Mouse (Mus musculus) CH12.LX (cell line): ENCODE results near the gene Znhit2. TPM values are rescaled to one million over a fixed set of nuclear protein-coding genes. Genes with fewer than 3 reads are reported as not detected.

Source experiments
- DNase-seq: peaks from one replicate; pipeline ENCODE4 v3.0.0-alpha.2; 2013; ENCODE audit errors: extremely low read depth
- H3K27ac ChIP-seq: 2 replicates; pipeline ENCODE4 v1.5.1; 2012; ENCODE audit warnings: low read depth, mild to moderate bottlenecking, control low read depth, moderate library complexity; ENCODE audit not compliant: insufficient read depth
- H3K27me3 ChIP-seq: replicated peaks from 2 replicates; pipeline ENCODE3; 2012; ENCODE audit warnings: inconsistent platforms
- H3K36me3 ChIP-seq, 2 experiments: replicated peaks in 1 of 2; 2 replicates each; pipeline versions ENCODE3 to v1.6.1; 2012; ENCODE audit warnings: inconsistent platforms in 1 of 2, low read length in 1 of 2, mild to moderate bottlenecking in 1 of 2, mixed read lengths in 1 of 2, moderate library complexity in 1 of 2; ENCODE audit not compliant: control insufficient read depth in 1 of 2, insufficient read depth in 1 of 2
- H3K4me1 ChIP-seq, 2 experiments: 2 replicates each; pipeline ENCODE4 v1.6.1; 2012; ENCODE audit warnings: inconsistent platforms in 1 of 2, moderate library complexity in 1 of 2; ENCODE audit not compliant: insufficient read depth in 2 of 2, control insufficient read depth in 1 of 2
- H3K4me2 ChIP-seq: 2 replicates; pipeline ENCODE4 v1.6.1; 2012; ENCODE audit warnings: low read depth, mild to moderate bottlenecking, control low read depth; ENCODE audit not compliant: poor library complexity, insufficient read depth, severe bottlenecking
- H3K4me3 ChIP-seq, 3 experiments: fragments of 150-350 bp in 1 of 3; sonication (generic) in 1 of 3; replicated peaks in 1 of 3; 2 replicates each; pipeline versions ENCODE3 to v1.5.1; 2011 to 2012; ENCODE audit warnings: low read depth in 2 of 3, low read length in 2 of 3, mild to moderate bottlenecking in 2 of 3, moderate library complexity in 2 of 3, control low read depth in 1 of 3, improper control_type of control experiment in 1 of 3, inconsistent platforms in 1 of 3, mixed read lengths in 1 of 3; ENCODE audit not compliant: poor library complexity in 1 of 3
- H3K79me2 ChIP-seq: replicated peaks from 2 replicates; pipeline ENCODE4 v1.6.1; 2012; ENCODE audit warnings: mild to moderate bottlenecking, moderate library complexity; ENCODE audit not compliant: control insufficient read depth, poor library complexity, insufficient read depth, severe bottlenecking; ENCODE audit errors: extremely low read depth
- H3K9ac ChIP-seq: 2 replicates; pipeline ENCODE4 v1.6.1; 2012; ENCODE audit warnings: low read depth, mild to moderate bottlenecking, control low read depth, moderate library complexity; ENCODE audit not compliant: insufficient read depth
- H3K9me3 ChIP-seq: replicated peaks from 2 replicates; pipeline ENCODE3; 2012; ENCODE audit warnings: low read length, inconsistent platforms, mixed read lengths
- BHLHE40 ChIP-seq: IDR thresholded peaks from 2 replicates; pipeline ENCODE4 v1.6.1; 2011; ENCODE audit warnings: mild to moderate bottlenecking, low read depth, low read length, improper control_type of control experiment
- CHD1 ChIP-seq: IDR thresholded peaks from 2 replicates; pipeline ENCODE4 v1.6.1; 2012; ENCODE audit warnings: low read depth, low read length, improper control_type of control experiment, inconsistent platforms
- CHD2 ChIP-seq: IDR thresholded peaks from 2 replicates; pipeline ENCODE4 v1.6.1; 2011; ENCODE audit warnings: low read length, improper control_type of control experiment
- CTCF ChIP-seq, 2 experiments: IDR thresholded peaks in 1 of 2; conservative IDR thresholded peaks in 1 of 2; 2 replicates each; pipeline ENCODE4 v1.5.1; 2011 to 2012; ENCODE audit warnings: low read depth in 2 of 2, low read length in 2 of 2, improper control_type of control experiment in 1 of 2, inconsistent platforms in 1 of 2, mild to moderate bottlenecking in 1 of 2, moderate library complexity in 1 of 2
- E2F4 ChIP-seq: IDR thresholded peaks from 2 replicates; pipeline ENCODE4 v1.6.1; 2011; ENCODE audit warnings: low read depth, low read length, improper control_type of control experiment; ENCODE audit not compliant: insufficient replicate concordance
- EP300 ChIP-seq: IDR thresholded peaks from 2 replicates; pipeline ENCODE4 v1.6.1; 2011; ENCODE audit warnings: low read length, improper control_type of control experiment
- ETS1 ChIP-seq: conservative IDR thresholded peaks from 2 replicates; pipeline ENCODE4 v1.6.1; 2012; ENCODE audit warnings: low read depth, mild to moderate bottlenecking, inconsistent platforms, low read length, improper control_type of control experiment, moderate library complexity
- HCFC1 ChIP-seq: IDR thresholded peaks from 2 replicates; pipeline ENCODE4 v1.6.1; 2012; ENCODE audit warnings: low read depth, mild to moderate bottlenecking, inconsistent platforms, low read length, improper control_type of control experiment
- IRF4 ChIP-seq: IDR thresholded peaks from 2 replicates; pipeline ENCODE4 v1.6.1; 2014; ENCODE audit warnings: low read depth, mild to moderate bottlenecking, inconsistent platforms, low read length, improper control_type of control experiment
- JUND ChIP-seq: conservative IDR thresholded peaks from 2 replicates; pipeline ENCODE4 v1.6.1; 2011; ENCODE audit warnings: low read depth, low read length, improper control_type of control experiment
- KAT2A ChIP-seq: IDR thresholded peaks from 2 replicates; pipeline ENCODE4 v1.6.1; 2012; ENCODE audit warnings: low read length, improper control_type of control experiment, inconsistent platforms; ENCODE audit not compliant: insufficient replicate concordance
- MAFK ChIP-seq: IDR thresholded peaks from 2 replicates; pipeline ENCODE4 v1.6.1; 2011; ENCODE audit warnings: low read length, improper control_type of control experiment; ENCODE audit not compliant: insufficient replicate concordance
- MAZ ChIP-seq: IDR thresholded peaks from 2 replicates; pipeline ENCODE4 v1.6.1; 2012; ENCODE audit warnings: low read depth, mild to moderate bottlenecking, inconsistent platforms, low read length, improper control_type of control experiment, moderate library complexity
- MEF2A ChIP-seq: IDR thresholded peaks from 2 replicates; pipeline ENCODE4 v1.6.1; 2014; ENCODE audit warnings: low read depth, mild to moderate bottlenecking, inconsistent platforms, low read length, improper control_type of control experiment, borderline replicate concordance
- MYC ChIP-seq: IDR thresholded peaks from 2 replicates; pipeline ENCODE4 v1.6.1; 2011; ENCODE audit warnings: low read depth, mild to moderate bottlenecking, improper control_type of control experiment, low read length
- NRF1 ChIP-seq: IDR thresholded peaks from 2 replicates; pipeline ENCODE4 v1.6.1; 2014; ENCODE audit warnings: low read depth, mild to moderate bottlenecking, inconsistent platforms, low read length, improper control_type of control experiment, moderate library complexity
- RAD21 ChIP-seq: IDR thresholded peaks from 2 replicates; pipeline ENCODE4 v1.6.1; 2011; ENCODE audit warnings: low read depth, mild to moderate bottlenecking, low read length, improper control_type of control experiment, moderate library complexity
- RCOR1 ChIP-seq: conservative IDR thresholded peaks from 2 replicates; pipeline ENCODE4 v1.6.1; 2012; ENCODE audit warnings: low read depth, mild to moderate bottlenecking, inconsistent platforms, low read length, improper control_type of control experiment
- SMC3 ChIP-seq: IDR thresholded peaks from 2 replicates; pipeline ENCODE4 v1.6.1; 2011; ENCODE audit warnings: low read depth, low read length, improper control_type of control experiment
- UBTF ChIP-seq: IDR thresholded peaks from 2 replicates; pipeline ENCODE4 v1.6.1; 2012; ENCODE audit warnings: low read depth, mild to moderate bottlenecking, inconsistent platforms, low read length, improper control_type of control experiment, moderate library complexity
- ZNF384 ChIP-seq: IDR thresholded peaks from 2 replicates; pipeline ENCODE4 v1.6.1; 2012; ENCODE audit warnings: low read depth, low read length, improper control_type of control experiment, inconsistent platforms
- dilution Hi-C: fragments of 300-500 bp; cut with MboI; formaldehyde crosslinking; loops from 2 replicates; pipeline ENCODE4 v1.14.3; 2020; ENCODE audit warnings: low sequenced_read_pairs; ENCODE audit not compliant: extremely low pct_unique_long_range_greater_than_20kb, extremely low pct_ligation_motif_present
- in situ Hi-C: fragments of 300-500 bp; cut with MboI; formaldehyde crosslinking; loops from 3 replicates; pipeline ENCODE4 v1.14.3; 2019; ENCODE audit warnings: low sequenced_read_pairs, low pct_ligation_motif_present, low pct_unique_long_range_greater_than_20kb, mixed read lengths
- polyA plus RNA-seq: library from polyadenylated mRNA; unstranded; fragments of >175 nt; gene quantifications from 2 replicates; pipeline ENCODE4 v1.2.1, GENCODE M21; 2012; ENCODE audit warnings: low read depth; ENCODE audit not compliant: insufficient read length
- total RNA-seq, 2 experiments: library from RNA; depleted of rRNA; stranded (reverse); fragments of 300-350 nt in 1 of 2; fragments of >200 nt in 1 of 2; gene quantifications; 2 replicates each; pipeline ENCODE4 v1.2.3; 2012 to 2014

The Znhit2 gene
- total and polyA plus RNA-seq, 3 experiments: 20.1 to 29.2 (median 22.6) TPM

DNA sequence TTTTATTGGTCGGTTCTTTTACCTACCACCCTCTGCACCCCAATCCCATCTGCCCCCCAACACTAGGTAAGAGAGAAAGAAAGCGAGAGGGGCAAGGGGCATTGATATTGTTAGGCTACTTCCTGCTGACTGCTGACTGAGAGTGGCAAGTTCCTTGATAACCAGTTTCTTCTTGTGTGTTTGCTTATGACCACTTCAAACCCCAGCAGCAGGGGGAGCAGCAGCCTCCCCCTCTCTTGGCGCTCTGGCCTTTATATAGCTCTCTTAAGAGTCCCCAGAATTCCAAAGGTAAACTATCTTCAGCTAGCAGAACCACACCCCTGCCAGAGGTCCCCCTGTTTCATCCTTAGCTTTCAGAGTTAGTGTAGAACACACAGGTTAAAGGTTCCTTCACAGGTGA is 40.7 kb upstream of the Znhit2 start:
- H3K27me3 ChIP-seq: peaks cover 2% of the 10 kb centered on the region
- H3K9me3 ChIP-seq: no peaks in the 10 kb centered on the region
- H3K4me3 ChIP-seq: no peak overlapping the region
- TF ChIP-seq EP300 (no peak), SMC3 (peak; percentile 40), CTCF (conservative IDR thresholded peaks at IDR 0.05 in 1 of 2, IDR thresholded peaks at IDR 0.05 in 1 of 2; ENCODE audit: low read depth in 2 of 2, low read length in 2 of 2) (peak in 1 of 2 experiments; percentile 39; a peak in 2 of 4 replicates), MAZ (no peak)
- TF ChIP-seq, all 38 proteins: peak for 2
- Histone ChIP-seq H3K79me2 (no peaks in the 10 kb centered on the region), H3K4me2 (no peak overlapping the region), H3K27ac (no peak overlapping the region), H3K9ac (no peak overlapping the region), H3K36me3 (no peaks in the 10 kb centered on the region), H3K4me1 (peaks cover 11 to 40% of the 10 kb centered on the region in 2 experiments)
- in situ Hi-C loops: no loop called here
- dilution Hi-C loops: no loop called here
- DNase-seq: no peak

DNA sequence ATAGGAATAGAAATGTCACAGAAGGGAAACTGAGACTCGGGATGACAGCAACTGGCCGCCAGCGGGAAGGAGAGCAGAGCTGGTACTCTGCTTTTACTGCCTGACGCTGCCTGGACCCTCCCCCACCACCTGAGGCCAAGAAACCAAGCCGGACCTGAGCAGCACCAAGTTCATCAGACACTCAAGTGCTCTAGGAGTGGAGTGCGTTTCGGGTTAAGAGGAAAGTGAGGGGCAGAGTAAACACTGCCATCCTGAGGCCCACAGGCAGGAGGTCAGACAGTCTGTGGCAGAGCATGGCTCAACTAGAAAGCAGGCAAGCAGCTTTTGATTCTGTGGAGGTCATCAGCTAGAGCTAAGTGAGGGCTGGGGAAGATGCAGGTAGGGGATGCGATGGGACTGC is 37.9 kb upstream of the Znhit2 start:
- Histone ChIP-seq H3K9ac (no peak overlapping the region), H3K27ac (no peak overlapping the region)
- dilution Hi-C loops: no loop called here

GRCm38 (mm10) chr19:6023930-6024329 is 37.1 kb upstream of the Znhit2 start:
- Histone ChIP-seq H3K9me3 (no peaks in the 10 kb centered on the region), H3K36me3 (no peaks in the 10 kb centered on the region), H3K27ac (no peak overlapping the region), H3K4me2 (no peak overlapping the region), H3K27me3 (peaks cover 6% of the 10 kb centered on the region), H3K4me3 (no peak overlapping the region), H3K4me1 (peaks cover 5 to 19% of the 10 kb centered on the region in 2 experiments), H3K9ac (no peak overlapping the region), H3K79me2 (no peaks in the 10 kb centered on the region)
- DNase-seq: no peak
- dilution Hi-C loops (no loop called here), in situ Hi-C loops (no loop called here)
- no peak for TF ChIP-seq SMC3
- TF ChIP-seq IRF4: no peak
- TF ChIP-seq NRF1: no peak
- no peak for TF ChIP-seq HCFC1
- no peak for TF ChIP-seq MAFK
- TF ChIP-seq RAD21: no peak
- no peak for TF ChIP-seq UBTF
- no peak for TF ChIP-seq KAT2A
- no peak for TF ChIP-seq MEF2A
- TF ChIP-seq JUND: no peak
- TF ChIP-seq CHD2: no peak
- TF ChIP-seq ETS1: no peak
- TF ChIP-seq EP300: no peak
- TF ChIP-seq BHLHE40: no peak
- no peak for TF ChIP-seq CHD1
- no peak for TF ChIP-seq MYC
- no peak for TF ChIP-seq RCOR1
- no peak for TF ChIP-seq MAZ
- TF ChIP-seq ZNF384: no peak

More for the DNA sequence above, 37.9 kb upstream of the Znhit2 start:
- Histone ChIP-seq H3K4me3 (no peak overlapping the region), H3K79me2 (no peaks in the 10 kb centered on the region), H3K4me1 (peaks cover 5 to 22% of the 10 kb centered on the region in 2 experiments), H3K36me3 (no peaks in the 10 kb centered on the region), H3K9me3 (no peaks in the 10 kb centered on the region), H3K27me3 (peaks cover 6% of the 10 kb centered on the region), H3K4me2 (no peak overlapping the region)
- DNase-seq: no peak
- in situ Hi-C loops: no loop called here
- TF ChIP-seq E2F4: no peak
- TF ChIP-seq, all 38 proteins: peak for 0
